In the genomic region with DNA sequence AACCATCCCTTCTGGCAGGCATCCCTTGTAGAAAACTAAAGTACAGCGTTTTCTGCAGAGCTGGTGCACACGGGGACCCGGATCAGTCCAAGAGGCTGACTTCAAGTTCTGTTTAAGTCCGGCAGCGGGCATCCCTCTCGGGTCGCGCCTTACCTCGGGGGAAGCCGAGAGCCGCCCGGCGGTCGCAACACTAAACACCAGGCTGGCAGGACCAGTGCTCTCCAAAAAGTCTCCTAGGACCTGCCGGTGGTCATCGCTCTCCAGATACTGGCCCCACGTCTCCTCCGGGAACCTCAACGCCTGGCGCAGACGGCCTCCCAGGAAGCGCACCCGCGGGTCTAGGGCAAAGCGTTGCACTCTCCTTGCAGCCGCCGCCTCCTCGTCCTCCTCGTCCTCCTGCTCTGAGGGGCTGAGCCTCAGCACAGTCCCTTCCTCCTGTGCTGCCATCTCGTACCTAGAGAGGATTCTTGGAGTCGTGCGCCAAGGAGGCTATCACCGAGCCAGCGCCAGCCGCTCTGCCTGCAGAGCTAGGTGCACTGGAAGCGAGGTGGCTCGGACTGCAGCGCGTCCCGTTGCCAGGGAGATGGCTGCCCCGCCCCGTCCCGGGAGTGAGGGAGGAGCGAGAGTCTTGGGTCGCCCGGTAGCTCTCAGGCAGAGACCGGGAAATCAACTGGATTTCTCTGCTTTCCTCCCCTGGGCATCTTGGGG, we compare ENCODE assay signal across 7 mouse cellular contexts. TPM values are rescaled to one million over a fixed set of nuclear protein-coding genes. Genes with fewer than 3 reads are reported as not detected.
DNase-seq lines count a peak whose midpoint lies in the region; ATAC-seq and TF ChIP-seq lines count a peak whose summit lies in the region.

A gene (minus strand): TSS at position 658 of the 708 bp plus-strand sequence.

- peak within 1 kb of the TSS; percentile 51 for H3K4me3 ChIP-seq in embryonic facial prominence, embryonic 14.5 days (ENCODE audit: low read depth, low read length)
- H3K4me3 ChIP-seq in kidney, adult 2 months (ENCODE audit: insufficient read depth, low read depth, low read length): peak within 1 kb of the TSS; percentile 51
- H3K4me3 ChIP-seq in limb, embryonic 13.5 days: peak within 1 kb of the TSS; percentile 56
- peak within 1 kb of the TSS; percentile 45 for H3K4me3 ChIP-seq in midbrain, embryonic 14.5 days (replicated peaks; ENCODE audit: low read depth, low read length)
- peak within 1 kb of the TSS; percentile 49 for H3K4me3 ChIP-seq in spleen, adult 2 months (ENCODE audit: extremely low read depth, insufficient read depth, insufficient read length)

- under 1% methylated on average over 47 of the region's 47 CpGs for WGBS in embryonic facial prominence, embryonic 14.5 days
- under 1% methylated on average over 47 of the region's 47 CpGs for WGBS in kidney, adult 2 months
- WGBS in limb, embryonic 13.5 days: under 1% methylated on average over 47 of the region's 47 CpGs
- WGBS in midbrain, embryonic 14.5 days: under 1% methylated on average over 47 of the region's 47 CpGs
- WGBS in spleen, adult 2 months: 2% methylated on average over 47 of the region's 47 CpGs

- H3K4me2 ChIP-seq in embryonic facial prominence, embryonic 14.5 days (ENCODE audit: low read depth, low read length): peak within 1 kb of the TSS; percentile 84
- peak within 1 kb of the TSS; percentile 97 for H3K4me2 ChIP-seq in limb, embryonic 13.5 days (replicated peaks)
- H3K4me2 ChIP-seq in midbrain, embryonic 14.5 days (ENCODE audit: low read length): peak within 1 kb of the TSS; percentile 95

- TF ChIP-seq POLR2A in kidney, adult 2 months (IDR thresholded peaks at IDR 0.05; ENCODE audit: low read depth, low read length): no peak
- TF ChIP-seq POLR2A in spleen, adult 2 months (IDR thresholded peaks at IDR 0.05; ENCODE audit: low read depth, low read length): no peak

- no peaks in the 10 kb centered on the region for H3K9me3 ChIP-seq in embryonic facial prominence, embryonic 14.5 days (ENCODE audit: control insufficient read depth, low read length)
- H3K9me3 ChIP-seq in limb, embryonic 13.5 days: no peaks in the 10 kb centered on the region
- no peaks in the 10 kb centered on the region for H3K9me3 ChIP-seq in midbrain, embryonic 14.5 days (ENCODE audit: control insufficient read depth, low read length)

- no peak within 1 kb of the TSS for H3K27ac ChIP-seq in embryonic facial prominence, embryonic 14.5 days (replicated peaks; ENCODE audit: low read depth, low read length)
- H3K27ac ChIP-seq in kidney, adult 2 months (ENCODE audit: insufficient read depth, low read depth, low read length): no peak within 1 kb of the TSS
- no peak within 1 kb of the TSS for H3K27ac ChIP-seq in limb, embryonic 13.5 days
- no peak within 1 kb of the TSS for H3K27ac ChIP-seq in midbrain, embryonic 14.5 days (replicated peaks; ENCODE audit: low read depth, low read length)
- H3K27ac ChIP-seq in spleen, adult 2 months (ENCODE audit: insufficient read depth, low read length): no peak within 1 kb of the TSS

- peak within 1 kb of the TSS; percentile 52 for H3K9ac ChIP-seq in embryonic facial prominence, embryonic 14.5 days (ENCODE audit: low read depth, low read length)
- peak within 1 kb of the TSS; percentile 53 for H3K9ac ChIP-seq in limb, embryonic 13.5 days
- peak within 1 kb of the TSS; percentile 36; the same call in 1 of the 2 replicates for H3K9ac ChIP-seq in midbrain, embryonic 14.5 days (replicated peaks; ENCODE audit: low read length)

- TF ChIP-seq CTCF in kidney, adult 2 months (conservative IDR thresholded peaks at IDR 0.05; ENCODE audit: insufficient read depth, insufficient read length, low read depth, low read length): no peak
- TF ChIP-seq CTCF in spleen, adult 2 months (IDR thresholded peaks at IDR 0.05; ENCODE audit: extremely low read depth, insufficient read depth, insufficient read length, insufficient replicate concordance): no peak

- peak; percentile 99 for ATAC-seq in embryonic facial prominence, embryonic 14.5 days (ENCODE audit: low read depth)
- peak; percentile 97 for ATAC-seq in limb, embryonic 13.5 days (ENCODE audit: low FRiP score, low read depth)
- ATAC-seq in midbrain, embryonic 14.5 days (ENCODE audit: low FRiP score, low TSS enrichment): peak; percentile 94

- DNase-seq in brain, adult 2 months (ENCODE audit: low read depth, low spot score): peak; percentile 87
- DNase-seq in embryonic facial prominence, embryonic 14.5 days (ENCODE audit: low spot score): peak; percentile 83
- DNase-seq in heart, adult 8-10 months (ENCODE audit: low spot score): peak; percentile 21
- peak; percentile 83 for DNase-seq in kidney, adult 2 months
- DNase-seq in midbrain, embryonic 14.5 days: peak; percentile 84
- peak in 1 of 2 experiments; percentile 44 for DNase-seq in spleen, adult 2 months (ENCODE audit: low read depth in 1 of 2, low spot score in 2 of 2)

- 0 out of 2 replicates have a peak, but pooled peaks cover 4% of the 10 kb centered on the region for H3K4me1 ChIP-seq in embryonic facial prominence, embryonic 14.5 days (ENCODE audit: control insufficient read depth, insufficient read depth, low read length)
- H3K4me1 ChIP-seq in kidney, adult 2 months (ENCODE audit: control insufficient read depth, insufficient read depth, low read length): no peaks in the 10 kb centered on the region
- 0 out of 2 replicates have a peak, but pooled peaks cover 11% of the 10 kb centered on the region for H3K4me1 ChIP-seq in limb, embryonic 13.5 days
- 0 out of 2 replicates have a peak, but pooled peaks cover 3% of the 10 kb centered on the region for H3K4me1 ChIP-seq in midbrain, embryonic 14.5 days (ENCODE audit: control insufficient read depth, insufficient read depth, low read length)
- no peaks in the 10 kb centered on the region; the same call in 1 of the 2 replicates for H3K4me1 ChIP-seq in spleen, adult 2 months (ENCODE audit: control insufficient read depth, insufficient read depth, insufficient read length)

- H3K27me3 ChIP-seq in embryonic facial prominence, embryonic 14.5 days (replicated peaks; ENCODE audit: control insufficient read depth, insufficient read depth, low read length): peaks cover 43% of the 10 kb centered on the region
- no peaks in the 10 kb centered on the region; the same call in 1 of the 2 replicates for H3K27me3 ChIP-seq in kidney, adult 2 months (replicated peaks; ENCODE audit: control insufficient read depth, insufficient read depth, low read length)
- peaks cover 43% of the 10 kb centered on the region for H3K27me3 ChIP-seq in limb, embryonic 13.5 days
- peaks cover 41% of the 10 kb centered on the region for H3K27me3 ChIP-seq in midbrain, embryonic 14.5 days (ENCODE audit: control insufficient read depth, insufficient read depth, low read length)
- peaks cover 3% of the 10 kb centered on the region; the same call in 1 of the 2 replicates for H3K27me3 ChIP-seq in spleen, adult 2 months (ENCODE audit: control insufficient read depth, insufficient read depth, low read length)

- no peaks in the 10 kb centered on the region for H3K36me3 ChIP-seq in embryonic facial prominence, embryonic 14.5 days (ENCODE audit: control insufficient read depth, insufficient read depth, low read length)
- H3K36me3 ChIP-seq in kidney, adult 2 months (ENCODE audit: control insufficient read depth, insufficient read depth, low read length): no peaks in the 10 kb centered on the region
- H3K36me3 ChIP-seq in limb, embryonic 13.5 days: no peaks in the 10 kb centered on the region
- H3K36me3 ChIP-seq in midbrain, embryonic 14.5 days (ENCODE audit: control insufficient read depth, insufficient read depth, low read length): no peaks in the 10 kb centered on the region
- no peaks in the 10 kb centered on the region for H3K36me3 ChIP-seq in spleen, adult 2 months (ENCODE audit: control insufficient read depth, insufficient read depth, low read length)

RNA-seq across cellular contexts. Expression of the gene that starts here (rescaled TPM):
- polyA plus RNA-seq in embryonic facial prominence, embryonic 14.5 days (2014; fragmentation: Nextera tagmentation; extraction: Ambion mirVana): 0.21 and 0.25 TPM in 2 replicates
- total RNA-seq in heart, adult 8-10 months (2022): under 1 TPM in 1 of 4 experiments, not detected in 3; 0.03 TPM
- 0.86 and 1.2 TPM in 2 replicates for polyA plus RNA-seq in kidney, adult 2 months (2012; rRNA removed)
- polyA plus RNA-seq in limb, embryonic 13.5 days (2015; fragmentation: Nextera tagmentation; extraction: Ambion mirVana): 0.11 TPM in 2 replicates
- polyA plus RNA-seq in midbrain, embryonic 14.5 days (2014; fragmentation: Nextera tagmentation; extraction: Ambion mirVana): 0.13 and 0.16 TPM in 2 replicates
- 0.01 and 0.05 TPM in 2 replicates for polyA plus RNA-seq in spleen, adult 2 months (2012; rRNA removed)

Comparison
In these comparisons a context has a peak if more than half of its experiments do, and no peak if none do; other contexts are left out.
1. Peak in DNase-seq, ATAC-seq, H3K4me3 ChIP-seq, H3K9ac ChIP-seq and H3K4me2 ChIP-seq in embryonic facial prominence, embryonic 14.5 days; RNA of the gene not detected or under 1 TPM.
2. Peak in DNase-seq in heart, adult 8-10 months; RNA of the gene not detected or under 1 TPM.
3. Peak in ATAC-seq, H3K4me3 ChIP-seq, H3K9ac ChIP-seq and H3K4me2 ChIP-seq in limb, embryonic 13.5 days; RNA of the gene not detected or under 1 TPM.
4. Peak in DNase-seq, ATAC-seq, H3K4me3 ChIP-seq, H3K9ac ChIP-seq and H3K4me2 ChIP-seq in midbrain, embryonic 14.5 days; RNA of the gene not detected or under 1 TPM.